Mouse (Mus musculus): Measurements from ENCODE around the gene Ugt1a1.

DNA sequence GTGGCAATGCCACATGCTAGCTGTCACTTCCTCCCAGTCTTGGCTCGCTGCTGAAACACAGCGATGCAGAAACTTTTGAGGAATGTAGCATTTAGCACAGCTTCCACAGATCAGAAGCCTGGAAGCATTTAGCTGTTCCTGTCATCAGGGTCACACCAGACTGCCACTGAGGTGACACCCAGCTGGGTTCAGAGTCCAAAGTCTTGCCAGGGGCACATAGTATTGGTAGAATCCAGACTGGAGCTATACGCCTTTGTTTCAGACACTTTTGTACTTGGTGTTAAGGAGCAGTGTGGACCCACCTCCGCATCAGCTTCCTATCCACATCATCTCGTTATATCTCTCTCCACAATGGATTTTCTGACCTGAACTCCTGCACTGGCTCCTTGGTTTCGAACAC is 41.8 kb downstream of the Ugt1a1 start:
- TF ChIP-seq CTCF (IDR thresholded peaks at IDR 0.05; ENCODE audit: borderline replicate concordance, control insufficient read depth, extremely low read depth, insufficient read depth, low read length, poor library complexity) (no peak), POLR2A (IDR thresholded peaks at IDR 0.05; ENCODE audit: control insufficient read depth, extremely low read depth, insufficient read depth, low read length, poor library complexity) (no peak)
